Mouse (Mus musculus): ENCODE data around the gene Bcas1.
"Not testable (repeated sequence)": the region's sequence is repeated elsewhere in the genome, so short reads cannot be mapped to it uniquely, and the experiment has no call there.

Gene Bcas1

DNA sequence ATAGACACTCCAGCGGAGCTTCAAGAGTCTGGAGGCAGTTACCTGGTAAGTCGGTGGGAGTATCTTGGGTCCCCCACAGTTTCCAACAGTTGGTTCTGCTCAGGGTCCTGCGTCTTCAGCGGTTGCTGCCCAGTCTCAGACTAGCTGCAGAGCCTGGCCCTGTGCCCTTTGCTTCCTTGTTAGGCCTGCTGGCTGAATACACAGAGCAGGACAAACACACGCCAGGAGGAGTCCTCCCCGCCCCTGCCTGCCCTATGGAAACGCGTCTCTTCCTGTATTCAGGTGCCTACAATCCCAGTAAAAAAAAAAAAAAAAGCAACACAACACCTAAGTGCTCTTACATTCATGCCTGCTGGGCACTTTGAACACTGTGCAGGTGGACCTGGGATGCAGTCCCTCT is at the start of gene Bcas1:
Bcas1 (minus strand) TSS at position 142 of the 400 bp plus-strand sequence.
- no peak for DNase-seq

DNA sequence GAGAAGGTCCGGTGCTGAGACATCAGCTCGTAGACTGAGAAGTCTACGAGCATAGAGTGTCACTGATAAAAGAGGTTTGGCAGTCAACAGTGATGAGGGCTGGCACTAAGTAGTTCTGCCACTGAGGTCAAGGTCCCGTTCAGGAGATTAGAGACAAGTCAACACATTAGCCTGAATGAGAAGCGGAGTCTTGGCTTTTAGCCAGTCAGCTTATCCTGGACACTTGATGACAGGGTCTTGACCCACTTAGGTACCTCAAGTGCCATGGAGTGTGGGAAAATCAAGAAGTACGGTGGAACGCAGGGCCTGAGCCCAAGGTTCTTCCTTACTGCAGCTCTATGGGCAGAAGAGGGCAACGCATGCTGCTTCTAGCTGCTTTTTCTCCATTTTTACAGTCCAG is 49.0 kb upstream of the Bcas1 start:
- no peak for DNase-seq

DNA sequence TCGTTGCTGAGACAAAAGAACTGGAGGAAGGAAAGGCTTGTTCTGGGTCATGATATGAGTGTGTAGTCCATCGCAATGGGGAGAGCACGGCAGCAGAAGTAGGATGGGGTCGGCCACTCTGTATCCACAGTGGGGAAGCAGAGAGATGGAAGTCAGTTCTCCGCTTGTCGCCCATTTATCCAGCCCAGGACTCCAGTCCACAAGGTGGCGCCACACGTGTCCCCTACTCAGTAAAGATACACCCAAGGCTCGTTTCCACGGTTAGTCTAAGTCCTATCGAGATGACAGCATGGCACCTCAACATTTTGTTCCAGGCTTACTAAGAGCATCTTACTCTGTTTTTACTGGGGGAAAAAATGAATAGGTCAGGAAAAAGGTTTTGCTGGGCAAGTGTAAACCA is 48.6 kb upstream of the Bcas1 start:
- peak; percentile 15 to 26 for DNase-seq

GRCm38 (mm10) chr2:170475164-170475563 is 47.5 kb upstream of the Bcas1 start:
- DNase-seq: no peak

GRCm38 (mm10) chr2:170474125-170474524 is 46.5 kb upstream of the Bcas1 start:
- no peak for DNase-seq

GRCm38 (mm10) chr2:170470591-170470990 is 42.9 kb upstream of the Bcas1 start:
- DNase-seq: no peak

- DNase-seq: no peak
These were observed 42.1 kb upstream of the Bcas1 start for GRCm38 (mm10) chr2:170469616-170470308.

GRCm38 (mm10) chr2:170468009-170468408 is 40.4 kb upstream of the Bcas1 start:
- peak; percentile 14 to 19 for DNase-seq

DNA sequence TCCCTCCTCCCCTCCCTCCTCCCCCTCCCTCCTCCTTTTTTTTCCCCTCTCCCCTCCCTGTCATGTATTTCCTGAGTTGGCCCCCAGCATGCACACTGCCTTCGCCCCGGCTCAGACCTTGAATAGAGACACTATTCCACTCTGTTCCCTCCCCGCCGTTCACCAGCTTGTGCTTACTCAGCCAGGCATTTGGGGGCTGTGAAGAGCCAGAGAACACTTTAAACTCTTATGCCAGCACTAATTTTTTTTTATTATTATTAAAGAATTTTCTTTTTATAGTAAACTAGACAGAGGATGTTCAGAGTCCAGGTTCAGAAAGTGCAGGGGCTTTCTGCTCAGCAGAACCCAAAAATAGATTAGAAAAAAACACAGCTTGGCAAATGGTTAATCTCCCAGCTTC is 37.2 kb upstream of the Bcas1 start:
- no peak for DNase-seq

GRCm38 (mm10) chr2:170461652-170462051 is 34.0 kb upstream of the Bcas1 start:
- no peak for DNase-seq

- no peak for DNase-seq
These were observed 32.2 kb upstream of the Bcas1 start for GRCm38 (mm10) chr2:170459805-170460204.

GRCm38 (mm10) chr2:170459183-170459582 is 31.5 kb upstream of the Bcas1 start:
- no peak for DNase-seq

- not testable (repeated sequence) for DNase-seq
These were observed 26.2 kb upstream of the Bcas1 start for GRCm38 (mm10) chr2:170453809-170454208.

GRCm38 (mm10) chr2:170450933-170451332 is 23.3 kb upstream of the Bcas1 start:
- DNase-seq: peak; percentile 60 to 64

DNA sequence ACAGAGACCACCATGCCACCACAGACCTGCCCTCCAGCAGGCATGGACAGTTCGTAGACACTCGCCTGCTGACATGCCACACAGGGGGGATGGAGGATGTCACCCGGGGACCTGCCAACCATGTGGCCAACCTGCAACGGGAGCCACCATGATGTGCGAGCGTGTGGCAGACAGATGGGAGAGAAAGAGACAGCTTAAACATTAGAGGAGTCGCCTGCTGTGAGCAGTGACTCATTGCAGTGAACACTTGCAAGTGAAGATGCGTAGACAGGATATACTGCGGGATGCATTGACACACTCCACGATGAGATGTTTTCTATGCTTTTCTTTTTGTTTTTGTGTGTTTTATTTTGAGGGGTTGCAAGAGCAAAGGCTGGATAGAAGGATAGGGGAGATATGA is 20.0 kb upstream of the Bcas1 start:
- no peak for DNase-seq

- DNase-seq: no peak
These were observed 19.3 kb upstream of the Bcas1 start for GRCm38 (mm10) chr2:170446843-170447383.

GRCm38 (mm10) chr2:170445861-170446260 is 18.2 kb upstream of the Bcas1 start:
- DNase-seq: no peak

GRCm38 (mm10) chr2:170442535-170442934 is 14.9 kb upstream of the Bcas1 start:
- no peak for DNase-seq

DNA sequence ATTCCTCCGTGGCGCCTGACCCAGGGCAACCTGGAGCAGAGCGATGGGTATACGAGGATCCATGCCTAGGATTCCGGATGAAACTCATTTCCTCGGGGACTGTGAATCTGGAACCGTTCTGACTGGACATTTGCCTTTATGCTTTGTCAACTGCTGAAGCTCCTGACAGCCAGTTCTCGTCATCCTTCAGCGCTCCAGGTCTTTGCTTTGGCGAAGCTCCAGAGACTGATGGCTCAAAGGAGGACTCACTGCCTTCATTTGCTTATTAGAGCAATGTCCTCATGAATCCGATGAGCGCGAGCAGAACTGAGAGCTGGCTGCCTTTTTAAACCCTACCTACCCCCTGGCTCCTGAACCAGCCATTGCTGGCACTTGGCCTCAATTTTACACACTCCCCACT is 11.1 kb upstream of the Bcas1 start:
- DNase-seq: no peak

GRCm38 (mm10) chr2:170436204-170436603 is 8.6 kb upstream of the Bcas1 start:
- no peak for DNase-seq

- no peak for DNase-seq
These were observed 4.5 kb upstream of the Bcas1 start for GRCm38 (mm10) chr2:170432152-170432551.

GRCm38 (mm10) chr2:170428966-170429365 is 1.3 kb upstream of the Bcas1 start:
- DNase-seq: no peak

DNA sequence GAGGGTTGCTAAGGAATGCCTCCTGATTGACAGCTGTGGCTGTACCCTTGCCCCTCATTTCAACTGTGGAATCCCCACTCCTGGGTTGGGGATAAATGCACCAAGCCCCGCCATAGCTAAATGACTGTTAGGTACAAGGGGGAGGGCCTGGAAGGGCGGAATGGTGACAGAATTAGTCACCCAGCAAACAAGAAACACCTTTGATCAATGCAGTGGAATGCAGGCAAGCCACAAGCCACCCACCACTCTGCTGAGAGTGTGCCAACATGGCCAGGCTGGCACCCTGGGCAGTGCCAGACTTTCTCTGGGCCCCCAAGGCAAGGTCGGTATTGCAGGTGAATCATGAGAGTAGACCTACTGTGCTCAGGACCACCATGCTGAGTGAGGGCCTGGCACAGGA is 3.5 kb downstream of the Bcas1 start:
- no peak for DNase-seq

DNA sequence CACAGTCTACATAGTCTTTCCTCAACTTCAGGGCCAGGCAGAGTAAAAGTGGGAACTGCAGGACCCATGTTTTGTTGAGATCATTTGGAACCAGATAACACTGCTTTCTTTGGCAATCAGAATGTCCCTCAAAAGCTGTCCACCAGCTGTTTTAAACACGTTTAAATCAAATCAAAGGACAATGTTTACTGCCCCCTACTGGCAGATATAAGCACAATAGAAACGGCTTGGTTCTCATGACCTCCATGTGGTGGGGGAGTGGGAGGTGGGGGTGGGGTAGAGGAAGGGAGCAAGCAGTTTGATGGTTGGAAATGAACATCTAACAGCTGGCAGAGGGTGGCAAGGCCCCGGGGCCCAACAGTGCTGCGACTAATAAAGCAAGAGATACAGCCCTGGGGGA is 5.7 kb downstream of the Bcas1 start:
- no peak for DNase-seq

GRCm38 (mm10) chr2:170418748-170419147 is 8.9 kb downstream of the Bcas1 start:
- peak; percentile 12 to 19 for DNase-seq
